In genomic region chr17:31824812-31825211, GRCm38 (mm10) we compare ENCODE assay signal across 26 mouse cellular contexts. TPM values are rescaled to one million over a fixed set of nuclear protein-coding genes. Genes with fewer than 3 reads are reported as not detected.
A peak's percentile ranks its signal among the peaks of the same experiment; 100 is the strongest.
DNase-seq lines count a peak whose midpoint lies in the region; ATAC-seq lines count a peak whose summit lies in the region.
"Had no signal": no experiment of that assay in that cellular context is flagged by ENCODE, and none has a peak within 500 bp of the region (broad histone marks: within the 10 kb centered on the region; RNA-seq: fewer than 3 reads in every experiment).

No protein-coding gene starts in this region.

- no peak overlapping the region for H3K4me3 ChIP-seq in stomach, embryonic 16.5 days (replicated peaks; ENCODE audit: low read length)
- H3K4me3 ChIP-seq in midbrain, embryonic 15.5 days = no peak overlapping the region
- no peak overlapping the region for H3K4me3 ChIP-seq in forebrain, embryonic 14.5 days (ENCODE audit: low read depth, low read length)
- H3K4me3 ChIP-seq: forebrain, embryonic 10.5 days; forebrain, embryonic 13.5 days; gastrocnemius, adult 2 months; hindbrain, embryonic 12.5 days; hindbrain, embryonic 15.5 days had no signal

- no peaks in the 10 kb centered on the region for H3K36me3 ChIP-seq in stomach, embryonic 16.5 days (ENCODE audit: control insufficient read depth, insufficient read depth, low read length)
- no peaks in the 10 kb centered on the region for H3K36me3 ChIP-seq in midbrain, embryonic 15.5 days (replicated peaks)
- H3K36me3 ChIP-seq in forebrain, embryonic 14.5 days (ENCODE audit: control insufficient read depth, insufficient read depth, low read length) = no peaks in the 10 kb centered on the region
- H3K36me3 ChIP-seq: forebrain, embryonic 10.5 days; G1E; hindbrain, embryonic 12.5 days; hindbrain, embryonic 15.5 days had no signal

- 0 out of 2 replicates have a peak overlapping the region, but pooled peaks have one; percentile 0 for H3K27ac ChIP-seq in stomach, embryonic 16.5 days (ENCODE audit: low read length)
- no peak overlapping the region for H3K27ac ChIP-seq in midbrain, embryonic 15.5 days
- H3K27ac ChIP-seq in forebrain, embryonic 14.5 days (ENCODE audit: low read depth, low read length) = no peak overlapping the region
- H3K27ac ChIP-seq: forebrain, embryonic 10.5 days; forebrain, embryonic 13.5 days; gastrocnemius, adult 2 months; hindbrain, embryonic 12.5 days; hindbrain, embryonic 15.5 days had no signal

- no peak overlapping the region for H3K9ac ChIP-seq in stomach, embryonic 16.5 days (ENCODE audit: low read length)
- no peak overlapping the region for H3K9ac ChIP-seq in midbrain, embryonic 15.5 days
- H3K9ac ChIP-seq in forebrain, embryonic 14.5 days (ENCODE audit: low read length) = no peak overlapping the region
- H3K9ac ChIP-seq: forebrain, embryonic 13.5 days; forebrain, postnatal 0 days; hindbrain, embryonic 12.5 days; hindbrain, embryonic 15.5 days had no signal

- H3K27me3 ChIP-seq in stomach, embryonic 16.5 days (ENCODE audit: control insufficient read depth, insufficient read depth, low read length) = no peaks in the 10 kb centered on the region
- H3K27me3 ChIP-seq in midbrain, embryonic 15.5 days (replicated peaks) = no peaks in the 10 kb centered on the region
- no peaks in the 10 kb centered on the region for H3K27me3 ChIP-seq in forebrain, embryonic 14.5 days (replicated peaks; ENCODE audit: control insufficient read depth, insufficient read depth, low read length)
- H3K27me3 ChIP-seq: CH12.LX; forebrain, embryonic 13.5 days; hindbrain, embryonic 12.5 days; hindbrain, embryonic 15.5 days; Patski had no signal

- H3K9me3 ChIP-seq in stomach, embryonic 16.5 days (replicated peaks; ENCODE audit: control insufficient read depth, low read length) = no peaks in the 10 kb centered on the region
- no peaks in the 10 kb centered on the region for H3K9me3 ChIP-seq in midbrain, embryonic 15.5 days
- H3K9me3 ChIP-seq in forebrain, embryonic 14.5 days (replicated peaks; ENCODE audit: control insufficient read depth, low read length) = no peaks in the 10 kb centered on the region
- H3K9me3 ChIP-seq: forebrain, embryonic 10.5 days; forebrain, embryonic 13.5 days; G1E; hindbrain, embryonic 12.5 days; hindbrain, embryonic 15.5 days had no signal

- WGBS in stomach, embryonic 16.5 days = 75% methylated on average over 7 of the region's 7 CpGs
- WGBS in midbrain, embryonic 15.5 days = 89% methylated on average over 7 of the region's 7 CpGs
- WGBS in forebrain, embryonic 14.5 days = 89% methylated on average over 7 of the region's 7 CpGs

- ATAC-seq in CD4-positive, CD25-positive, alpha-beta regulatory T cell, adult 4 months = peak; percentile 52
- ATAC-seq in stomach, embryonic 16.5 days (ENCODE audit: insufficient read depth, low FRiP score) = no peak
- ATAC-seq in midbrain, embryonic 15.5 days (replicated peaks) = no peak
- no peak for ATAC-seq in forebrain, embryonic 14.5 days
- ATAC-seq: forebrain, embryonic 13.5 days; forebrain, postnatal 0 days; intestine, embryonic 16.5 days; Patski had no signal

- DNase-seq in CD4-positive, CD25-positive, alpha-beta regulatory T cell, adult 2 months (ENCODE audit: low read depth, low spot score) = peak; percentile 57
- peak; percentile 45 for DNase-seq in induced T-regulatory cell, adult 2 months (ENCODE audit: low read depth)
- no peak for DNase-seq in embryo, embryonic 10 days (ENCODE audit: low spot score)
- DNase-seq in forebrain, embryonic 14.5 days (ENCODE audit: low spot score) = no peak
- DNase-seq: adrenal gland, adult 8-10 months; adrenal gland, postnatal 36 days; cerebellum, adult 11 months; cerebellum, adult 2 months; cerebellum, adult 9-11 months; cerebellum, postnatal 36 days; forebrain, postnatal 0 days; gastrocnemius, adult 2 months; gastrocnemius, postnatal 14 days; heart, adult 11 months had no signal

- H3K4me2 ChIP-seq in stomach, embryonic 16.5 days (ENCODE audit: low read depth, low read length) = no peak overlapping the region
- no peak overlapping the region for H3K4me2 ChIP-seq in midbrain, embryonic 15.5 days
- H3K4me2 ChIP-seq in forebrain, embryonic 14.5 days (ENCODE audit: low read length) = no peak overlapping the region
- H3K4me2 ChIP-seq: forebrain, embryonic 13.5 days; heart, embryonic 11.5 days; hindbrain, embryonic 12.5 days; hindbrain, embryonic 15.5 days had no signal

- H3K4me1 ChIP-seq in stomach, embryonic 16.5 days (ENCODE audit: control insufficient read depth, insufficient read depth, low read length) = peaks cover 34% of the 10 kb centered on the region
- H3K4me1 ChIP-seq in midbrain, embryonic 15.5 days = peaks cover 11% of the 10 kb centered on the region
- H3K4me1 ChIP-seq in forebrain, embryonic 14.5 days (ENCODE audit: control insufficient read depth, insufficient read depth, low read length) = peaks cover 7% of the 10 kb centered on the region

RNA-seq across cellular contexts. Expression of gene Sik1, which starts 30.8 kb away (rescaled TPM):
- 1 to 10 TPM; 2.0 to 4.2 TPM for polyA plus RNA-seq in CD4-positive, CD25-positive, alpha-beta regulatory T cell, adult 4 months (2017; shearing (Covaris generic))
- 18.4 and 20.2 TPM in 2 replicates for polyA plus RNA-seq in stomach, embryonic 16.5 days (2015; fragmentation: Nextera tagmentation; extraction: Ambion mirVana)
- 22.9 and 25.5 TPM in 2 replicates for polyA plus RNA-seq in midbrain, embryonic 15.5 days (2015; fragmentation: Nextera tagmentation; extraction: Ambion mirVana)
- polyA plus RNA-seq in forebrain, embryonic 14.5 days (2014; fragmentation: Nextera tagmentation; extraction: Ambion mirVana) = 12.2 and 14.7 TPM in 2 replicates

Comparison
In these comparisons a context has a peak if more than half of its experiments do, and no peak if none do; other contexts are left out.
1. DNase-seq: peak in CD4-positive, CD25-positive, alpha-beta regulatory T cell, adult 2 months (single experiment) and induced T-regulatory cell, adult 2 months (single experiment); none in embryo, embryonic 10 days (single experiment) and forebrain, embryonic 14.5 days (single experiment).